Mouse (Mus musculus) midbrain, embryonic 16.5 days (tissue): ENCODE results near the gene Masp1. TPM values are rescaled to one million over a fixed set of nuclear protein-coding genes. Genes with fewer than 3 reads are reported as not detected.

Source experiments
- ATAC-seq: fragments of 200-750 bp; cut with Nextera tagmentation; 2 replicates; pipeline ENCODE4 v1.8.0; 2017; ENCODE audit warnings: moderate TSS enrichment
- H3K27ac ChIP-seq: fragments of 300-500 bp; sonication (generic); 2 replicates; pipeline ENCODE4 v1.5.1; 2014; ENCODE audit warnings: mild to moderate bottlenecking, low read length, mixed read lengths
- H3K27me3 ChIP-seq: fragments of 300-500 bp; sonication (generic); 2 replicates; pipeline ENCODE4 v1.6.1; 2014; ENCODE audit warnings: low read depth, low read length, mixed read lengths; ENCODE audit not compliant: control insufficient read depth, insufficient read depth
- H3K36me3 ChIP-seq: fragments of 300-500 bp; sonication (generic); 2 replicates; pipeline ENCODE4 v1.6.1; 2014; ENCODE audit warnings: mild to moderate bottlenecking, low read length, moderate library complexity, mixed read lengths; ENCODE audit not compliant: control insufficient read depth, insufficient read depth
- H3K4me1 ChIP-seq: fragments of 300-500 bp; sonication (generic); 2 replicates; pipeline ENCODE4 v1.6.1; 2014; ENCODE audit warnings: mild to moderate bottlenecking, low read length, mixed read lengths; ENCODE audit not compliant: control insufficient read depth, insufficient read depth
- H3K4me2 ChIP-seq: fragments of 300-500 bp; sonication (generic); 2 replicates; pipeline ENCODE4 v1.6.1; 2014; ENCODE audit warnings: mild to moderate bottlenecking, low read length, mixed read lengths
- H3K4me3 ChIP-seq: fragments of 300-500 bp; sonication (generic); 2 replicates; pipeline ENCODE4 v1.5.1; 2014; ENCODE audit warnings: low read depth, mild to moderate bottlenecking, low read length, moderate library complexity, mixed read lengths
- H3K9ac ChIP-seq: fragments of 300-500 bp; sonication (generic); 2 replicates; pipeline ENCODE4 v1.6.1; 2014; ENCODE audit warnings: low read depth, low read length, mixed read lengths
- H3K9me3 ChIP-seq: fragments of 300-500 bp; sonication (generic); replicated peaks from 2 replicates; pipeline ENCODE4 v1.6.1; 2014; ENCODE audit warnings: mild to moderate bottlenecking, low read length, mixed read lengths; ENCODE audit not compliant: control insufficient read depth, poor library complexity, severe bottlenecking
- WGBS: fragments of 180-500 bp; shearing (Covaris S2); extraction: QIAGEN DNeasy Blood & Tissue Kit; methylation state at CpG from one replicate; pipeline ENCODE4 v1.1.7; 2014; 5-methylcytosine and 5-hydroxymethylcytosine counted together
- polyA plus RNA-seq: library from polyadenylated mRNA; unstranded; fragments of >200 nt; fragmentation: Nextera tagmentation; extraction: Ambion mirVana; gene quantifications from 2 replicates; pipeline ENCODE4 v1.2.1, GENCODE M21; 2015

Gene Masp1
- polyA plus RNA-seq, 1 experiment from 2014 or later: 29.6 TPM

DNA sequence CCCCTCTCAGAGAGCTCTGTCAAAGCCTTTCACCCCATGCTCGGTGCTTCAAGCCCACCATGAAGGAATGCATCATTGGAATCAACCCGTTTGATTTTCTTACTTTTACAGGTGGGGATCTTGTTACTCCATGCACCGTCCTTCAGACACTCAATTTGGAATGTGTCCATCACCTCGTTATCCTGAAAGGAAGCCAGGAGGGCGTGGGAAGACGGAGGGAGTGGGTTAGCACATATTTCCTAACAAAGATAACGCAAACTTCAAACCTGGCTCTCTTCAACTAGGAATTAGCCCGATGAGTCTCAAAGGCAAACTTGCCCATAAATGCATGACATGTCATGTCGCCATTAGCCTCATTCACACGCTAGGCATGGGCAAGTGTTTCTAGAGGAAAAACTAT is 37.3 kb downstream of the Masp1 start:
- Histone ChIP-seq H3K27ac (no peak overlapping the region), H3K4me2 (no peak overlapping the region), H3K9me3 (no peaks in the 10 kb centered on the region), H3K4me3 (no peak overlapping the region), H3K36me3 (0 out of 2 replicates have a peak, but pooled peaks cover 2% of the 10 kb centered on the region), H3K27me3 (no peaks in the 10 kb centered on the region), H3K4me1 (no peaks in the 10 kb centered on the region), H3K9ac (no peak overlapping the region)
- ATAC-seq: no peak
- 88% methylated on average over 10 of the region's 10 CpGs for WGBS

DNA sequence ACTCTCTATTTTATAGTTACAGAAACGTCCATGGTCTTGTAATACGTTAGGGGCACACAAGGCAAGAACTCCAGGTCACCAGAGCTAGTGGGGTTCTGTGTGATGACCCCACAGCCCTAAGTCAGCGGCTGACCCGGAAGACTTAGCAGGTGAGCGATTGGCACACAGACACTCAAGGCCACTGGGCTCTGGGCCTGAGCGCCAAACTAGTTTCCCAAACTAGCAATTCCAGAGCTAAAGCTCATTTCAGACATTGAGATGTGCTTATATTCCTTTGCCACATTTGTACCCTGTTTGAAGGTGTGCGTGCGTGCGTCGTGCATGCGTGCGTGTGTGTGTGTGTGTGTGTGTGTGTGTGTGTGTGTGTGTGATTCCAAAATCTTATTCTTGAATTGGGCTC is 37.8 kb downstream of the Masp1 start:
- H3K9ac ChIP-seq: no peak overlapping the region
- H3K27ac ChIP-seq: no peak overlapping the region
- WGBS: 97% methylated on average over 12 of the region's 12 CpGs
- H3K4me1 ChIP-seq: no peaks in the 10 kb centered on the region
- H3K27me3 ChIP-seq: no peaks in the 10 kb centered on the region
- H3K9me3 ChIP-seq: no peaks in the 10 kb centered on the region
- no peak for ATAC-seq
- H3K36me3 ChIP-seq: 0 out of 2 replicates have a peak, but pooled peaks cover 2% of the 10 kb centered on the region
- no peak overlapping the region for H3K4me2 ChIP-seq
- H3K4me3 ChIP-seq: no peak overlapping the region

DNA sequence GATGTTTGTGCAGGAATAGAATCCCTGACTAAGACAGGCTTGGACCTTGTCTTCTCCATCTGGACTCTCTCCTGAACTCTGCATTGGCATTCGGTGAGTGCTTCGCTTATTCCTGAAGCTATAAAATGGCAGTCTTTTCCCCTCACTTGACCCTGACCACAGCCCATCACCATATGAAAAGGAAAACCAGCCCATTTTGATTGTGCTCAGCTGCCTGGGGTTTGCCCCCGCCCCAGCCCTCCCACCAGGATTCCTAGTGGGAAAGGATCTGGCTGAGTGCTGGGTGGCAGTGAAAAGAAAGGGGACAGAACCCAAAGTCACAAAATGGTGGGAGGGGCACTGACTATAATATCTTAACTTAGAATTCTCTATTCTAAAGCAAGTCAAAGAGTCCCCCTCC is 38.4 kb downstream of the Masp1 start:
- H3K9me3 ChIP-seq: no peaks in the 10 kb centered on the region
- 21% methylated on average over 3 of the region's 3 CpGs for whole genome bisulfite sequencing
- no peaks in the 10 kb centered on the region for H3K27me3 ChIP-seq
- 0 out of 2 replicates have a peak, but pooled peaks cover 2% of the 10 kb centered on the region for H3K36me3 ChIP-seq
- H3K27ac ChIP-seq: no peak overlapping the region
- no peak overlapping the region for H3K9ac ChIP-seq
- no peak for ATAC-seq
- H3K4me3 ChIP-seq: no peak overlapping the region
- H3K4me1 ChIP-seq: no peaks in the 10 kb centered on the region
- no peak overlapping the region for H3K4me2 ChIP-seq

DNA sequence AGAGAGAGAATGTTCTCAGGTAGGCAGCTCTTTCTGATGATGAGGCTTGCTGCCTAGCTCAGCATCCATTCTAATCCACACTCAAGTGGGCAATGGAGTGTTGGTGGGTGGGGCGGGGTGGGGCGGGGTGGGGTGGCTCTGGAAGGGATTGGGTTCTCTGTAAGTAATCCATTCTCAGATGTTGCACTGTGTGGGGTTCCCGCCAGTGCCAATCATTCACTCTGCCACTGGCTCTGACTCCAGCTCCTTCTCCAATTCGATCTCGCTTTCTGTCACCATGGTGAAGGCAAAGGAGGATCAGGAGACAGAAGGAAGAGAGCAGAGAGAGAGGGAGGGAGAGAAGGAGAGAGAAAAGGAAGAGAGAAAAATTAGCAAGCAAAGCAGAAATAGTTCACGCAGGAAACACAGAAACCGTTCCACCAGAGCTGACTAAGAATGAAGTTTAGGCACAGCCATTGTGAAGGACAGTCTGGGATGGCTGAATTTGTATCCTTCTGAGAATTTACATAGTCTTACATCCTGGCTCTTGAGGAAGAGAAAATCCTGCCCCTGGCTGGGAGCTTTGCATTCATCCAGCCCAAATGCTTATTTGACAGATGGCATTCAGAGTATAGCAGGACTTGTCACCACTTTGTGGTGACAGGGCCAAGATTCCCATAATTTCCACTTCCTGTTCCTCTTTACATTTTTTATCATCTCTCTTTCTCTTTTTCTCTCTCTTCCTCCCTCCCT is 40.6 kb downstream of the Masp1 start:
- WGBS: 69% methylated on average over 7 of the region's 7 CpGs
- no peak for ATAC-seq
- Histone ChIP-seq H3K4me3 (no peak overlapping the region), H3K36me3 (0 out of 2 replicates have a peak, but pooled peaks cover 2% of the 10 kb centered on the region), H3K9ac (no peak overlapping the region), H3K4me1 (no peaks in the 10 kb centered on the region), H3K4me2 (no peak overlapping the region), H3K27me3 (no peaks in the 10 kb centered on the region), H3K9me3 (no peaks in the 10 kb centered on the region), H3K27ac (no peak overlapping the region)

DNA sequence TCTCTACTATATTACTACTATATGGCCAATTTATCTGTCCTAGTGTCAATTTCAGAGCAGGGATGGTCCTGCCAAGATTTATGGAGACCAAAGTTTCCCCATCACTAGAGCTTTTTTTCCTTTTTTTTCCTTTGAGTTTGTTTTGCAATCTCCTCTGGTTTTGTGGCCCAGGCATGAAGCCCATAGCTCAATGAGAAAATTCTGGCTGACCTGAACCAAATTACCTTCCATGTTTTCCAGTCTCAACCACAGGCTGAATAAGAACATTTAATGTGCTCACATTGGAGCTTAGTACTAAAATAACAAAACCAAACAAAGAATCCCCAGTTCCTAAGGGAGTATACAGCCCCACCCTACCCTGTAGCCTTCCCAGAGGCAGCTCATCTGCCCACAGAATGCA is 44.0 kb downstream of the Masp1 start:
- Histone ChIP-seq H3K27ac (no peak overlapping the region), H3K27me3 (no peaks in the 10 kb centered on the region), H3K4me1 (no peaks in the 10 kb centered on the region), H3K9me3 (no peaks in the 10 kb centered on the region), H3K36me3 (no peaks in the 10 kb centered on the region), H3K4me2 (no peak overlapping the region), H3K9ac (no peak overlapping the region), H3K4me3 (no peak overlapping the region)
- no peak for ATAC-seq

DNA sequence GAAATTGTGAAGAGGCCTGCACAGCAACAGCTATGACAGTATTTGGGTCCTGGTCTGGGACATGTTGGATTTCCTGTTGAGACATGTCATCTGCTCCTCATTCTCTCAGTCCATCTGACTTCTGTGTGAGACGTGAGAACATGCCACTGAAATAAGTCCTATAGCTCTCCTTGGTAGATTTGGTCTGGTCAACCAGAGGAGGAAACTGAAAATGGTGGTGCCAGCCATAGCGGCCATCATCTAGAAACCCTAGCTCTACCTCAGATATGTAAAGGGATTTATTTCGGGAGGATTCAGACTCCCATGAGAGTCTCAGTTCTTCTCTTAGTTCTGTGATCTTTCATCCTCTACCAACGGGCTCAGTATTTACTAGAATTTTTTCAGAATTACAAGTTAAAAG is 45.0 kb downstream of the Masp1 start:
- 95% methylated on average over 4 of the region's 4 CpGs for WGBS
- Histone ChIP-seq H3K9me3 (no peaks in the 10 kb centered on the region), H3K27ac (no peak overlapping the region), H3K9ac (no peak overlapping the region), H3K4me2 (no peak overlapping the region), H3K4me1 (no peaks in the 10 kb centered on the region), H3K27me3 (no peaks in the 10 kb centered on the region), H3K36me3 (no peaks in the 10 kb centered on the region), H3K4me3 (no peak overlapping the region)
- ATAC-seq: no peak

DNA sequence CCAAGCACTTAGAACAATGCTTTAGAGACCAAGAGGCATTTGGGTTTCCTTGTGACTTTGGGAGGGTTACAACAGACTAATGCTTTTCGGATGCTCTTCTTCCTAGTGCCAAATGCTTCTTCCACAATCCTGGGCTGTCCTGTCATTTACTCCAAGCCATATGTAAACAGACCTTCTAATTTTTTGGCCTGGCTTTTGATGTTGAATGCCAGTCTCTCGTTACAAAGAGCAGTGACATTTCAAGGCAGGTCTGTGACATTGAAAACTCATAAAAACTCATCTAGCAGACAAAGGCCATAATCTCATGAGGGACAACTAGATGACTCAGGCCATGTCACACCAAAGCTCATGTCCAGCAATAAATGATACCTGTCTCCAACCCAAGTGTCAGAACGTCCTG is 48.6 kb downstream of the Masp1 start:
- H3K9ac ChIP-seq: no peak overlapping the region
- no peak overlapping the region for H3K4me2 ChIP-seq
- no peaks in the 10 kb centered on the region for H3K36me3 ChIP-seq
- H3K9me3 ChIP-seq: no peaks in the 10 kb centered on the region
- H3K4me3 ChIP-seq: no peak overlapping the region
- ATAC-seq: no peak
- no peaks in the 10 kb centered on the region for H3K27me3 ChIP-seq
- H3K27ac ChIP-seq: no peak overlapping the region
- WGBS: 78% methylated on average over 3 of the region's 3 CpGs
- H3K4me1 ChIP-seq: no peaks in the 10 kb centered on the region

DNA sequence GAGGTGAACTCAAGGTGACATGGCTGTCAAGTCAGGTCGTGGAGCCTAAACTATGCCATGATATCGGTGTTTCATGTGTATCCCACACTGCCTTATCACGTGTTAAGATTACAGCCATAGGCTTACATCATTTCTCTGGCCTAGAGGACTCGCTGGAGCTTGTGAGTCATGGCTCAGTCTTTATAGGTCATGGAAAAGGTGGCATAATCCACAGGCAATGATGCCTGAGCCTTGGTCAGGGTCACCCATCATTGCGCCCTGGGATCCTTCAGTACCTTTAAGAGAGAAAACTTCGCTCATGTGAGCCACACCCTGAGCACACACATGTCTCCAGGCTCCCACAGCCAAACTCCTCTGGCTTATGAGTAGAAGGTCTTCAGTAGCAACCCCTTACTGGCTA is 49.1 kb downstream of the Masp1 start:
- ATAC-seq: no peak
- Histone ChIP-seq H3K4me2 (no peak overlapping the region), H3K27me3 (no peaks in the 10 kb centered on the region), H3K4me3 (no peak overlapping the region), H3K9ac (no peak overlapping the region), H3K4me1 (no peaks in the 10 kb centered on the region), H3K9me3 (no peaks in the 10 kb centered on the region), H3K27ac (no peak overlapping the region), H3K36me3 (no peaks in the 10 kb centered on the region)
- WGBS: 92% methylated on average over 6 of the region's 6 CpGs

DNA sequence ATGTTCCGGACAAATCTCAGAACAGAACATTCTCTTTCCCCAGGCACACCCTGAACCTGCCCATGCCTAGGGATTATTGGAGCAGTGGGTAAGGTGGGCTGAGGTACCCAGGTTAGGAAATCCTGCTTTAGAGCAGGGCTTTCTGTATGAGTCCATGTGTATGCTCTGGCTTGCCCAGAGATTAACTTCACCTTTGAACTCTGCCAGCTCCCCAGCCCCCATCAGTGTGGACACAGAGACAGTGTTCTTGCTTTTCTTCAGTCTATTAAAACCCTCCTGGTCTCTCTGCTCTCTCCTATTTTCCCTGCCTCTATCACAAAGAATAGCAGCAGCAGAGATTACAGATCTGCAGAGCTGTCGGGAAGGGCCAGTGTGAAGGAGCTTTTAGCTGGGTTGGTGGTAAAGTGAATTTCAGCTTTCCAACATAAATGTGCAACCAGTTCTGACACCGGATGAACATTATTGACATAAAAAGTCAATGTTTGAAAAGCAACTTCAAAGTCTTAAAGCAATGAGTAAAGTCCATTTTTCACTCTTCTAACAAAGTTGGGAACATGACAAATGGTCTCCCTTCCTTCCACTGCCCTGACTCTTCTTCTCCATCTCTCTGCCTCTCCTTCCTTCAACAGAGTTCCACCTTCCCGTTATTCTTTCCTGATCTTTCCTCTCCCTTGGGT is 56.8 kb downstream of the Masp1 start:
- Histone ChIP-seq H3K4me3 (no peak overlapping the region), H3K27me3 (no peaks in the 10 kb centered on the region), H3K9ac (no peak overlapping the region), H3K27ac (no peak overlapping the region), H3K36me3 (no peaks in the 10 kb centered on the region), H3K9me3 (no peaks in the 10 kb centered on the region), H3K4me2 (no peak overlapping the region), H3K4me1 (no peaks in the 10 kb centered on the region)
- ATAC-seq: no peak
- 82% methylated on average over 4 of the region's 4 CpGs for WGBS
